Mouse (Mus musculus): ENCODE results near the gene Crtac1.

GRCm38 (mm10) chr19:42325894-42326293 is 105.7 kb downstream of the Crtac1 start:
- TF ChIP-seq CTCF (IDR thresholded peaks at IDR 0.05; ENCODE audit: extremely low read depth, insufficient read length, insufficient replicate concordance, low read depth, low read length), result no peak
- no peak for TF ChIP-seq POLR2A (IDR thresholded peaks at IDR 0.05; ENCODE audit: low read depth, low read length)
